In genomic region chr12:118177756-118178155, GRCm38 (mm10) we compare ENCODE assay signal across 30 mouse cellular contexts. TPM values are rescaled to one million over a fixed set of nuclear protein-coding genes. Genes with fewer than 3 reads are reported as not detected.
"Had no signal": no experiment of that assay in that cellular context is flagged by ENCODE, and none has a peak within 500 bp of the region (broad histone marks: within the 10 kb centered on the region; RNA-seq: fewer than 3 reads in every experiment).

No protein-coding gene starts in this region.

- H3K36me3 ChIP-seq: limb, embryonic 10.5 days; limb, embryonic 12.5 days; limb, embryonic 13.5 days; limb, embryonic 15.5 days; liver, embryonic 12.5 days; liver, embryonic 13.5 days; liver, embryonic 15.5 days; midbrain, embryonic 10.5 days; midbrain, embryonic 12.5 days; midbrain, embryonic 13.5 days; midbrain, embryonic 15.5 days; neural tube, embryonic 12.5 days; neural tube, embryonic 13.5 days had no signal

- H3K9me3 ChIP-seq: limb, embryonic 10.5 days; limb, embryonic 12.5 days; limb, embryonic 13.5 days; limb, embryonic 15.5 days; liver, embryonic 12.5 days; liver, embryonic 13.5 days; liver, embryonic 15.5 days; midbrain, embryonic 10.5 days; midbrain, embryonic 12.5 days; midbrain, embryonic 13.5 days; midbrain, embryonic 15.5 days; neural tube, embryonic 12.5 days; neural tube, embryonic 13.5 days had no signal

- H3K4me3 ChIP-seq: left cerebral cortex, adult 2 months; limb, embryonic 10.5 days; limb, embryonic 12.5 days; limb, embryonic 13.5 days; limb, embryonic 15.5 days; liver, embryonic 12.5 days; liver, embryonic 13.5 days; liver, embryonic 15.5 days; megakaryocyte, embryonic 14.5 days; midbrain, embryonic 10.5 days; midbrain, embryonic 12.5 days; midbrain, embryonic 13.5 days; midbrain, embryonic 15.5 days; myocyte; neural tube, embryonic 12.5 days; neural tube, embryonic 13.5 days had no signal

- DNase-seq: left cerebral cortex, postnatal 4 days; liver; liver, embryonic 13.5 days; liver, postnatal 0 days; lung, adult 18-20 months; lung, adult 2 months; lung, postnatal 4 days; midbrain, embryonic 14.5 days had no signal

- H3K4me1 ChIP-seq: limb, embryonic 10.5 days; limb, embryonic 12.5 days; limb, embryonic 13.5 days; limb, embryonic 15.5 days; liver, embryonic 12.5 days; liver, embryonic 13.5 days; liver, embryonic 15.5 days; midbrain, embryonic 10.5 days; midbrain, embryonic 12.5 days; midbrain, embryonic 13.5 days; midbrain, embryonic 15.5 days; neural tube, embryonic 12.5 days; neural tube, embryonic 13.5 days had no signal

- H3K9ac ChIP-seq: limb, embryonic 12.5 days; limb, embryonic 13.5 days; limb, embryonic 15.5 days; liver, embryonic 12.5 days; liver, embryonic 13.5 days; liver, embryonic 14.5 days; liver, embryonic 15.5 days; liver, postnatal 0 days; midbrain, embryonic 12.5 days; midbrain, embryonic 13.5 days; midbrain, embryonic 15.5 days; neural tube, embryonic 12.5 days; neural tube, embryonic 13.5 days had no signal

- H3K27me3 ChIP-seq: limb, embryonic 12.5 days; limb, embryonic 13.5 days; limb, embryonic 15.5 days; liver, embryonic 12.5 days; liver, embryonic 13.5 days; liver, embryonic 15.5 days; midbrain, embryonic 13.5 days; midbrain, embryonic 15.5 days; neural tube, embryonic 12.5 days had no signal

- ATAC-seq: liver, embryonic 12.5 days; liver, postnatal 0 days; lung, postnatal 0 days; midbrain, embryonic 13.5 days; midbrain, embryonic 15.5 days; midbrain, embryonic 16.5 days had no signal

- H3K4me2 ChIP-seq: limb, embryonic 12.5 days; limb, embryonic 13.5 days; limb, embryonic 15.5 days; liver, embryonic 11.5 days; liver, embryonic 12.5 days; liver, embryonic 13.5 days; liver, embryonic 15.5 days; midbrain, embryonic 11.5 days; midbrain, embryonic 12.5 days; midbrain, embryonic 13.5 days; midbrain, embryonic 15.5 days; neural tube, embryonic 12.5 days; neural tube, embryonic 13.5 days had no signal

- H3K27ac ChIP-seq: left cerebral cortex, adult 2 months; limb, embryonic 10.5 days; limb, embryonic 12.5 days; limb, embryonic 13.5 days; limb, embryonic 15.5 days; liver, embryonic 12.5 days; liver, embryonic 13.5 days; liver, embryonic 14.5 days; liver, embryonic 15.5 days; macrophage; midbrain, embryonic 10.5 days; midbrain, embryonic 12.5 days; midbrain, embryonic 13.5 days; midbrain, embryonic 15.5 days; neural tube, embryonic 12.5 days; neural tube, embryonic 13.5 days had no signal

RNA-seq across cellular contexts. Expression of gene Dnah11, which starts 21.1 kb away (rescaled TPM):
- total RNA-seq: megakaryocyte, adult 5-6 weeks had no signal
- polyA plus RNA-seq: myocyte had no signal
